Mouse (Mus musculus) liver, postnatal 0 days (tissue): Measurements from ENCODE around the gene Ccdc7a.
"Not testable (repeated sequence)": the region's sequence is repeated elsewhere in the genome, so short reads cannot be mapped to it uniquely, and the experiment has no call there.

Source experiments
- CTCF ChIP-seq: sonication (generic); IDR thresholded peaks from 2 replicates; pipeline ENCODE4 v1.5.1; 2016; ENCODE audit warnings: antibody characterized with exemption, low read depth
- EP300 ChIP-seq: IDR thresholded peaks from 2 replicates; pipeline ENCODE4 v1.6.1; 2016; ENCODE audit warnings: antibody characterized with exemption, low read depth, mild to moderate bottlenecking

- TF ChIP-seq CTCF, EP300: not testable (repeated sequence)
Measured at GRCm38 (mm10) chr8:129066834-129067233, 1.5 kb upstream of the Ccdc7a start, which contains the start of gene Ccdc7b.
